Mouse (Mus musculus) forebrain, postnatal 0 days (tissue): ENCODE results near the gene Gm48551. TPM values are rescaled to one million over a fixed set of nuclear protein-coding genes. Genes with fewer than 3 reads are reported as not detected.
A peak's percentile ranks its signal among the peaks of the same experiment; 100 is the strongest.

ENCODE experiments used
- ATAC-seq: fragments of 200-750 bp; cut with Nextera tagmentation; 2 replicates; pipeline ENCODE4 v1.8.0; 2017; ENCODE audit warnings: mild to moderate bottlenecking, moderate library complexity
- DNase-seq: peaks from one replicate; pipeline ENCODE4 v3.0.0-alpha.2; 2015
- H3K27ac ChIP-seq: fragments of 300-500 bp; sonication (generic); 2 replicates; pipeline ENCODE4 v1.5.1; 2014; ENCODE audit warnings: low read depth, mild to moderate bottlenecking, antibody characterized with exemption, low read length, moderate library complexity, mixed read lengths
- H3K27me3 ChIP-seq: fragments of 300-500 bp; sonication (generic); 2 replicates; pipeline ENCODE4 v1.6.1; 2014; ENCODE audit warnings: mild to moderate bottlenecking, low read length, mixed read lengths; ENCODE audit not compliant: insufficient read depth
- H3K36me3 ChIP-seq: fragments of 300-500 bp; sonication (generic); 2 replicates; pipeline ENCODE4 v1.6.1; 2014; ENCODE audit warnings: mild to moderate bottlenecking, moderate library complexity; ENCODE audit not compliant: insufficient read depth
- H3K4me1 ChIP-seq: fragments of 300-500 bp; sonication (generic); 2 replicates; pipeline ENCODE4 v1.6.1; 2014; ENCODE audit warnings: antibody characterized with exemption; ENCODE audit not compliant: insufficient read depth
- H3K4me2 ChIP-seq: fragments of 300-500 bp; sonication (generic); 2 replicates; pipeline ENCODE4 v1.6.1; 2014; ENCODE audit warnings: low read depth, mild to moderate bottlenecking, moderate library complexity
- H3K4me3 ChIP-seq: fragments of 300-500 bp; sonication (generic); 2 replicates; pipeline ENCODE4 v1.5.1; 2014; ENCODE audit warnings: low read depth, low read length, mixed read lengths
- H3K9ac ChIP-seq: fragments of 300-500 bp; sonication (generic); 2 replicates; pipeline ENCODE4 v1.6.1; 2014; ENCODE audit warnings: mild to moderate bottlenecking
- H3K9me3 ChIP-seq: fragments of 300-500 bp; sonication (generic); 2 replicates; pipeline ENCODE4 v1.6.1; 2016; ENCODE audit warnings: low read length
- CTCF ChIP-seq: sonication (generic); IDR thresholded peaks from 2 replicates; pipeline ENCODE4 v1.5.1; 2016; ENCODE audit warnings: antibody characterized with exemption, control low read depth, low read depth
- WGBS: fragments of 180-500 bp; shearing (Covaris S2); extraction: QIAGEN DNeasy Blood & Tissue Kit; methylation state at CpG from one replicate; pipeline ENCODE4 v1.1.7; 2014; 5-methylcytosine and 5-hydroxymethylcytosine counted together
- polyA plus RNA-seq: library from polyadenylated mRNA; unstranded; fragments of >200 nt; fragmentation: Nextera tagmentation; extraction: Ambion mirVana; gene quantifications from 2 replicates; pipeline ENCODE4 v1.2.1, GENCODE M21; 2015
- total RNA-seq: library from RNA; depleted of rRNA; stranded (reverse); fragments of >200 nt; gene quantifications from 2 replicates; pipeline ENCODE4 v1.2.3, GENCODE M21; 2014

Gm48551 gene
- total and polyA plus RNA-seq, 2 experiments from 2014 or later, result 2.5 to 5.0 TPM

DNA sequence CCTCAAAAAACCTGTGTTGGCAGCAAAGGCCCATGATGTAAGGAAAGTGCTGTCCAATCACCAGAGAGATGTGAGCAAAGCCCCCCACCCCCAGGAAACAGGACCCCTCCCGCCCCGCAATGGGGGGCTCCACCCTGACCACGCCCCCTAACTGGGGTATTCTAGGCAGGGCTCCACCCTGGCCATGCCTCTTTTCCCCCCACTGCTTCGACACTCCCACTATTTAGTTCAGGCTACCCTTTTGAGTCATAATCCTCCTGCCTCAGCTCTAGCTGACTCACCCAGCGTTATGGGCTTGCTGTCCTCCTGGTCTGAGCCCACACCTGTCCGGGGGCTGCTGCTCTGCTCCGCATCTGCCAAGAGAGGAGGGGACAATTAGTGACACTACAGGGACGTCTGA lies 25.1 kb downstream of the Gm48551 start:
- H3K4me3 ChIP-seq, result no peak overlapping the region
- TF ChIP-seq CTCF, result no peak
- WGBS, result 22% methylated on average over 8 of the region's 8 CpGs
- H3K4me2 ChIP-seq, result no peak overlapping the region
- H3K36me3 ChIP-seq, result peaks cover 30% of the 10 kb centered on the region; the same call in 1 of the 2 replicates
- no peak overlapping the region for H3K27ac ChIP-seq
- H3K9me3 ChIP-seq, result no peaks in the 10 kb centered on the region
- peaks cover 9% of the 10 kb centered on the region; the same call in 1 of the 2 replicates for H3K4me1 ChIP-seq
- no peaks in the 10 kb centered on the region for H3K27me3 ChIP-seq
- no peak for ATAC-seq
- no peak for DNase-seq
- H3K9ac ChIP-seq, result no peak overlapping the region

- Histone ChIP-seq H3K4me2 (no peak overlapping the region), H3K4me3 (no peak overlapping the region), H3K9ac (no peak overlapping the region), H3K27me3 (no peaks in the 10 kb centered on the region), H3K4me1 (peaks cover 9% of the 10 kb centered on the region; the same call in 1 of the 2 replicates), H3K36me3 (peaks cover 30% of the 10 kb centered on the region; the same call in 1 of the 2 replicates), H3K9me3 (no peaks in the 10 kb centered on the region), H3K27ac (peak overlapping the region; percentile 4; the same call in 1 of the 2 replicates)
- TF ChIP-seq CTCF, result no peak
- WGBS, result 78% methylated on average over 4 of the region's 4 CpGs
- ATAC-seq, result no peak
- DNase-seq, result no peak
Observed at GRCm38 (mm10) chr10:81410350-81410749, 26.1 kb downstream of the Gm48551 start.

- Histone ChIP-seq H3K36me3 (peaks cover 25% of the 10 kb centered on the region; the same call in 1 of the 2 replicates), H3K4me3 (no peak overlapping the region), H3K9ac (no peak overlapping the region), H3K27ac (peak overlapping the region; percentile 70; the same call in 1 of the 2 replicates), H3K4me1 (peaks cover 9% of the 10 kb centered on the region; the same call in 1 of the 2 replicates), H3K27me3 (no peaks in the 10 kb centered on the region), H3K4me2 (no peak overlapping the region), H3K9me3 (no peaks in the 10 kb centered on the region)
- no peak for DNase-seq
- no peak for TF ChIP-seq CTCF
- 69% methylated on average over 9 of the region's 9 CpGs for WGBS
- no peak for ATAC-seq
Observed at GRCm38 (mm10) chr10:81410981-81411380, 26.7 kb downstream of the Gm48551 start.

- DNase-seq (no peak), ATAC-seq (no peak)
- Histone ChIP-seq H3K4me1 (peaks cover 14% of the 10 kb centered on the region; the same call in 1 of the 2 replicates), H3K9me3 (no peaks in the 10 kb centered on the region), H3K36me3 (peaks cover 18% of the 10 kb centered on the region; the same call in 1 of the 2 replicates), H3K27ac (peak overlapping the region; percentile 70), H3K27me3 (no peaks in the 10 kb centered on the region), H3K9ac (no peak overlapping the region), H3K4me3 (no peak overlapping the region), H3K4me2 (no peak overlapping the region)
- TF ChIP-seq CTCF, result no peak
- WGBS, result 50% methylated on average over 18 of the region's 18 CpGs
Observed at GRCm38 (mm10) chr10:81411471-81412400, 27.5 kb downstream of the Gm48551 start.

DNA sequence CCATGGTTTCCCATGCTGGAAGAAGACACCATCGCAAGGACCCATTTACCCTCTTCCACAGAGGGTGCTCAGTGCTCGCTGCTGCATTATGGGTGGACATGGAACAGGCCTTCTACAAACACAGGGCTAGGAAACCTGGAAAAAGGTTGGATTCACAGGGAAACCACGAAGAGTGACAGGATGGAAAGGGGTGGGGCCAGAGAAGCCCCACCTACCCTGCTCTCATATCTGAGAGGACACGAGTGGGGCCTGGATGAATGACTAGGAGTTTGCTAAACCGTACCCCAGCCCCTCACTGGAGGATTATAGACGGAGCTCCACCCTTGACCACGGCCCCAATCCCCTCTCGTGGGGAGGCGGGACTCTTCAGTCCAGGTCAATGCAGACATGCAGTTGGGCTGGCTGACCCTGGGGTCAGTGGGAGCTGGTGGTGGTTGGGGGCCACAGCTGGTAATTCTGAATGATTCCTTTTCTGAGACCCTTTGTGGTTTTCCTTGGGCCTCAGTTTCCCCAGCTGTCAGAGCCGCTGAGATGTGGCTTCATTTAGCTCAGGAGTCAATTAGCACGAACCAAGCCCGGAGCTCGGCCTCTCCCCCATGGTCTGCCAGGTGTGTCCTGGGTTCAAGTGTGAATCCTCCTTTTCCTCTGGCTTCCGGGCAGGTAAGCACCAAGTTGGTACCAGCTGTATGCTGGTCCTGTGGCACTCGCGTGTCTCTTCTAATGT lies 28.5 kb downstream of the Gm48551 start:
- peaks cover 9% of the 10 kb centered on the region; the same call in 1 of the 2 replicates for H3K36me3 ChIP-seq
- H3K27me3 ChIP-seq, result no peaks in the 10 kb centered on the region
- H3K9me3 ChIP-seq, result no peaks in the 10 kb centered on the region
- no peak overlapping the region for H3K9ac ChIP-seq
- no peak overlapping the region for H3K4me2 ChIP-seq
- DNase-seq, result no peak
- no peak for ATAC-seq
- TF ChIP-seq CTCF, result no peak
- peaks cover 19% of the 10 kb centered on the region; the same call in 1 of the 2 replicates for H3K4me1 ChIP-seq
- no peak overlapping the region for H3K4me3 ChIP-seq
- H3K27ac ChIP-seq, result peak overlapping the region; percentile 70
- WGBS, result 75% methylated on average over 16 of the region's 16 CpGs

- Histone ChIP-seq H3K4me1 (peaks cover 19% of the 10 kb centered on the region; the same call in 1 of the 2 replicates), H3K27me3 (no peaks in the 10 kb centered on the region), H3K9ac (no peak overlapping the region), H3K36me3 (peaks cover 3% of the 10 kb centered on the region; the same call in 1 of the 2 replicates), H3K4me2 (no peak overlapping the region), H3K27ac (peak overlapping the region; percentile 54; the same call in 1 of the 2 replicates), H3K9me3 (no peaks in the 10 kb centered on the region), H3K4me3 (no peak overlapping the region)
- ATAC-seq (no peak), DNase-seq (no peak)
- 0 out of 2 replicates have a peak, but pooled peaks have one; percentile 9 for TF ChIP-seq CTCF
- WGBS, result 28% methylated on average over 26 of the region's 26 CpGs
Observed at GRCm38 (mm10) chr10:81413310-81414261, 29.3 kb downstream of the Gm48551 start.
